Mouse (Mus musculus) stomach, postnatal 0 days (tissue): ENCODE data around the gene Rmnd5a.

Source experiments
- CTCF ChIP-seq: IDR thresholded peaks from 2 replicates; pipeline ENCODE4 v1.5.1; 2016; ENCODE audit warnings: antibody characterized with exemption, low read depth, mild to moderate bottlenecking, moderate library complexity
- EP300 ChIP-seq: optimal IDR thresholded peaks from 2 replicates; pipeline ENCODE3; 2016; ENCODE audit warnings: antibody characterized with exemption

DNA sequence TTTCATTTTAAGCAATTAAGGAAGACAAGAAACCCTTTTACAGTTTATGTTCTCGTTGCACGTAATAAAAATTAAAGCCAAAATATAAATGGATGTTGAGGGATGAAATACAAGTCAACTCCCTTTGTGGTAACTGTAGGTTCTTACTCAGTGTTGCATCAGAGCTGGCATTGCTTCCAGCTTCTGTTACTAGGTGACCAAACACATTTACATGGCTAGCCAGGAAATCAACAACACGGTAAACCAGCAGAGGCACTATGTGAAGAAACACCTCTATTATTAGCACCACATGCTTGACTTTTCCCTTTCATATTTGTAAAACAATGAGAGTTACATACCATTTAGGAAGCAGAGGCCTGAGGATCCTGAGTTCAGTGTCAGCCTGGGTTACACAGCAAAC is 21.6 kb downstream of the Rmnd5a start:
- TF ChIP-seq CTCF (no peak), EP300 (no peak)
